1 mouse cellular context compared by ENCODE assay signal in the genomic region with DNA sequence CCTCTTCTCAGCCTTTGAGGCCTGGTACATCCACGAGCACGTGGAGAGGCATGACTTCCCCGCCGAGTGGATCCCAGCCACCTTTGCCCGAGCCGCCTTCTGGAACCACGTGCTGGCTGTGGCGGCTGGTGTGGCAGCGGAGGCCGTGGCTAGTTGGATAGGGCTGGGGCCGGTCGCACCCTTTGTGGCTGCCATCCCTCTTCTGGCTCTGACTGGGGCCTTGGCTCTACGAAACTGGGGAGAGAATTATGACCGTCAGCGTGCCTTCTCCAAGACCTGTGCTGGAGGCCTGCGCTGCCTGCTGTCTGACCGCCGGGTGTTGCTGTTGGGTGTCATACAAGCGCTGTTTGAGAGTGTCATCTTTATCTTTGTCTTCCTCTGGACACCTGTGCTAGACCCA.
TF ChIP-seq lines count a peak whose summit lies in the region.

No protein-coding gene starts in this region.

TF ChIP-seq in ES-E14, 5 proteins besides CTCF, POLR2A, EP300 and RAD21:
- TF ChIP-seq ZNF384 (IDR thresholded peaks at IDR 0.05; ENCODE audit: low read depth, low read length), result no peak
- TF ChIP-seq CHD2 (IDR thresholded peaks at IDR 0.05; ENCODE audit: low read depth, low read length), result no peak
- no peak for TF ChIP-seq HCFC1 (IDR thresholded peaks at IDR 0.05; ENCODE audit: borderline replicate concordance, insufficient read depth, low read length)
- no peak for TF ChIP-seq ZC3H11A (IDR thresholded peaks at IDR 0.05; ENCODE audit: borderline replicate concordance, low read depth, low read length)
- TF ChIP-seq MAFK (IDR thresholded peaks at IDR 0.05; ENCODE audit: insufficient read depth, low read depth, low read length), result no peak
